Mouse (Mus musculus): ENCODE results near the gene Atp5g1. TPM values are rescaled to one million over a fixed set of nuclear protein-coding genes. Genes with fewer than 3 reads are reported as not detected.

Gene Atp5g1
- polyA plus RNA-seq, 1 experiment from 2014 or later = 437 TPM

- Histone ChIP-seq H3K9ac (ENCODE audit: low read length) (peak overlapping the region; percentile 84), H3K9me3 (ENCODE audit: control insufficient read depth, low read length) (no peaks in the 10 kb centered on the region), H3K27ac (ENCODE audit: low read depth, low read length) (peak overlapping the region; percentile 48; the same call in 1 of the 2 replicates), H3K4me2 (peak overlapping the region; percentile 93), H3K4me1 (ENCODE audit: control insufficient read depth, insufficient read depth, low read length) (peaks cover 9% of the 10 kb centered on the region), H3K4me3 (ENCODE audit: low read depth, low read length) (peak overlapping the region; percentile 79), H3K36me3 (ENCODE audit: control insufficient read depth, insufficient read depth, low read length) (no peaks in the 10 kb centered on the region), H3K27me3 (ENCODE audit: control insufficient read depth, insufficient read depth, low read length) (no peaks in the 10 kb centered on the region)
- under 1% methylated on average over 14 of the region's 15 CpGs for WGBS
- ATAC-seq (ENCODE audit: low FRiP score) (no peak), DNase-seq (ENCODE audit: low spot score, missing footprints) (no peak)
Measured at GRCm38 (mm10) chr11:96075177-96075508, 327 bp downstream of the Atp5g1 start.

DNA sequence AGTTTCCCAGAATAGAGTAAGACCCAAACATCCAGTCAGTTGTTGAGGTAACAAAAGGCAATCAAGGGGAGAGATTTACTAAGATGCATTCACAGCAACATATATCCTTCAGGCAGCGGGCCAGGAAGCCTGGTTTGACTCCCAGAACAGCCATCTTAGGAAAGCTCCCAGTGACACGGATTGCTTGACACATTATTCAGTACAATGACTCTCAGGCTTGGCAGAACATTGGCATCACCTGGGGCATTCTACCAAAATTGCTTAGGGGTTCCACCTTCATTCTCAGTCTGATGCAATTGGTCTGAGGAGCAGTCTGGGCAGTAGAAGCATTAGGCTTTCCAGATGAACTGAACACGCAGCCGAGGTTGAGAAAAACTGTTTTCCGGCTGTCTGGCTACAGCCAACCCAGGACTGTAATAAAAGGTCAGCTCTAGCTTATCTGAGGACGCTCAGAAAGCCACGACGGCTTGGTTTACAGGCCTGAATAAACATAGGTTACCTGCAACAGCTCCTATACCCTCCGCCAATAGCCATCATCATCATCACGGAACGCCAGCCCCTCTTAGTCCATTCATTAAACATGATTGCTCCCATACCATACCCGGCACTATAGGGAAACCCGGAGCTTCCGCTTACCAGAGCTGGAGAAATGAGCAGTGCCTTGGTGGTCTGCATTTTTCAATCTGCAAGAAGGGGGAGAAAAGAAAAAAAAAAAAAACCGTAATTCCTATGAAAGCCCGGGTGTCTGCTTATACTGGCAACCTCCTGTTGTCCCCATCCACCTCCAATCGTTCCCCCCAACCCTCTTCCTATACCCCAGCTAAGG, 906 bp downstream of the Atp5g1 start:
- H3K27ac ChIP-seq (ENCODE audit: low read depth, low read length) = no peak overlapping the region
- peaks cover 9% of the 10 kb centered on the region for H3K4me1 ChIP-seq (ENCODE audit: control insufficient read depth, insufficient read depth, low read length)
- no peaks in the 10 kb centered on the region for H3K36me3 ChIP-seq (ENCODE audit: control insufficient read depth, insufficient read depth, low read length)
- H3K9me3 ChIP-seq (ENCODE audit: control insufficient read depth, low read length) = no peaks in the 10 kb centered on the region
- no peaks in the 10 kb centered on the region for H3K27me3 ChIP-seq (ENCODE audit: control insufficient read depth, insufficient read depth, low read length)
- peak overlapping the region; percentile 93 for H3K4me2 ChIP-seq
- peak overlapping the region; percentile 84 for H3K9ac ChIP-seq (ENCODE audit: low read length)
- peak overlapping the region; percentile 79 for H3K4me3 ChIP-seq (ENCODE audit: low read depth, low read length)
- DNase-seq (ENCODE audit: low spot score, missing footprints) (peak; percentile 80), ATAC-seq (ENCODE audit: low FRiP score) (no peak)
- WGBS = 30% methylated on average over 17 of the region's 17 CpGs

GRCm38 (mm10) chr11:96073295-96073993, 2.0 kb downstream of the Atp5g1 start:
- 85% methylated on average over 8 of the region's 9 CpGs for WGBS
- H3K36me3 ChIP-seq (ENCODE audit: control insufficient read depth, insufficient read depth, low read length) = no peaks in the 10 kb centered on the region
- no peak overlapping the region for H3K27ac ChIP-seq (ENCODE audit: low read depth, low read length)
- H3K4me1 ChIP-seq (ENCODE audit: control insufficient read depth, insufficient read depth, low read length) = peaks cover 9% of the 10 kb centered on the region
- H3K4me3 ChIP-seq (ENCODE audit: low read depth, low read length) = no peak overlapping the region
- DNase-seq (ENCODE audit: low spot score, missing footprints) (peak; percentile 81), ATAC-seq (ENCODE audit: low FRiP score) (no peak)
- H3K4me2 ChIP-seq = no peak overlapping the region
- H3K9ac ChIP-seq (ENCODE audit: low read length) = no peak overlapping the region
- no peaks in the 10 kb centered on the region for H3K9me3 ChIP-seq (ENCODE audit: control insufficient read depth, low read length)
- H3K27me3 ChIP-seq (ENCODE audit: control insufficient read depth, insufficient read depth, low read length) = no peaks in the 10 kb centered on the region

DNA sequence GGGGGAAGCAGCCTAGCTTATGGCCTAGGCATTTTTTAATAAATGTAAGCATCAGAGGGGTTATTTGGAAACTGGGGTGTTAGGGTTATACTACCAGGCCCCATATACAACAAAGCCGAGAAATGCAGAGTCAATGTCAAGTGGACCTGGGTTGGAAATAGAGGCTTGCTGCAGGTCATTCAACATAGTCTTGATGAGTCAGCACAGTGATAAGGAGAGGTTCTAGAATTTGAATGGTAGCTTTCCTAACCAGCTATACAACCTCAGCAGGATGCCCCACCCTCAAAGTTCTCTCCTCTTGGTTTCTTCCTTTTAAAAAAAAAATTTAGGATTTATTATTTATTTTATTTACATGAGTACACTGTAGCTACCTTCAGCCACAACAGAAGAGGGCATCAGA, 4.5 kb downstream of the Atp5g1 start:
- DNase-seq (ENCODE audit: low spot score, missing footprints) (no peak), ATAC-seq (ENCODE audit: low FRiP score) (no peak)
- no peaks in the 10 kb centered on the region for H3K9me3 ChIP-seq (ENCODE audit: control insufficient read depth, low read length)
- no peak overlapping the region for H3K27ac ChIP-seq (ENCODE audit: low read depth, low read length)
- H3K27me3 ChIP-seq (ENCODE audit: control insufficient read depth, insufficient read depth, low read length) = no peaks in the 10 kb centered on the region
- H3K4me2 ChIP-seq = no peak overlapping the region
- WGBS = 94% methylated on average over 1 of the region's 1 CpGs
- peaks cover 9% of the 10 kb centered on the region for H3K4me1 ChIP-seq (ENCODE audit: control insufficient read depth, insufficient read depth, low read length)
- no peaks in the 10 kb centered on the region for H3K36me3 ChIP-seq (ENCODE audit: control insufficient read depth, insufficient read depth, low read length)
- no peak overlapping the region for H3K4me3 ChIP-seq (ENCODE audit: low read depth, low read length)
- H3K9ac ChIP-seq (ENCODE audit: low read length) = no peak overlapping the region

- ATAC-seq (ENCODE audit: low FRiP score) = no peak
- H3K4me1 ChIP-seq (ENCODE audit: control insufficient read depth, insufficient read depth, low read length) = peaks cover 9% of the 10 kb centered on the region
- WGBS = 95% methylated on average over 7 of the region's 7 CpGs
Measured at GRCm38 (mm10) chr11:96070353-96070752, 5.1 kb downstream of the Atp5g1 start.

GRCm38 (mm10) chr11:96068231-96068630, 7.2 kb downstream of the Atp5g1 start:
- Histone ChIP-seq H3K4me3 (ENCODE audit: low read depth, low read length) (no peak overlapping the region), H3K9me3 (ENCODE audit: control insufficient read depth, low read length) (no peaks in the 10 kb centered on the region), H3K9ac (ENCODE audit: low read length) (no peak overlapping the region), H3K27me3 (ENCODE audit: control insufficient read depth, insufficient read depth, low read length) (no peaks in the 10 kb centered on the region), H3K27ac (ENCODE audit: low read depth, low read length) (no peak overlapping the region), H3K36me3 (ENCODE audit: control insufficient read depth, insufficient read depth, low read length) (no peaks in the 10 kb centered on the region), H3K4me1 (ENCODE audit: control insufficient read depth, insufficient read depth, low read length) (peaks cover 11% of the 10 kb centered on the region), H3K4me2 (no peak overlapping the region)
- DNase-seq (ENCODE audit: low spot score, missing footprints) = no peak
- WGBS = 79% methylated on average over 5 of the region's 5 CpGs
- ATAC-seq (ENCODE audit: low FRiP score) = no peak

More at GRCm38 (mm10) chr11:96070353-96070752, 5.1 kb downstream of the Atp5g1 start:
- Histone ChIP-seq H3K9me3 (ENCODE audit: control insufficient read depth, low read length) (no peaks in the 10 kb centered on the region), H3K9ac (ENCODE audit: low read length) (no peak overlapping the region), H3K27me3 (ENCODE audit: control insufficient read depth, insufficient read depth, low read length) (no peaks in the 10 kb centered on the region), H3K36me3 (ENCODE audit: control insufficient read depth, insufficient read depth, low read length) (no peaks in the 10 kb centered on the region), H3K4me2 (no peak overlapping the region), H3K27ac (ENCODE audit: low read depth, low read length) (no peak overlapping the region), H3K4me3 (ENCODE audit: low read depth, low read length) (no peak overlapping the region)
- no peak for DNase-seq (ENCODE audit: low spot score, missing footprints)

GRCm38 (mm10) chr11:96065215-96065911, 10.1 kb downstream of the Atp5g1 start, which contains the start of gene Ube2z:
Gene Ube2z (minus strand): TSS chr11:96065388.
- peak; percentile 100 for DNase-seq (ENCODE audit: low spot score, missing footprints)

GRCm38 (mm10) chr11:96064521-96065214, 10.8 kb downstream of the Atp5g1 start:
- H3K27ac ChIP-seq (ENCODE audit: low read depth, low read length) = peak overlapping the region; percentile 47; the same call in 1 of the 2 replicates
- H3K4me3 ChIP-seq (ENCODE audit: low read depth, low read length) = peak overlapping the region; percentile 99
- 0% methylated on average over 49 of the region's 64 CpGs for WGBS
- H3K9me3 ChIP-seq (ENCODE audit: control insufficient read depth, low read length) = no peaks in the 10 kb centered on the region
- ATAC-seq (ENCODE audit: low FRiP score) = peak; percentile 79
- H3K4me2 ChIP-seq = peak overlapping the region; percentile 87
- peaks cover 13% of the 10 kb centered on the region for H3K4me1 ChIP-seq (ENCODE audit: control insufficient read depth, insufficient read depth, low read length)
- peak overlapping the region; percentile 89 for H3K9ac ChIP-seq (ENCODE audit: low read length)
- DNase-seq (ENCODE audit: low spot score, missing footprints) = peak; percentile 94
- H3K27me3 ChIP-seq (ENCODE audit: control insufficient read depth, insufficient read depth, low read length) = no peaks in the 10 kb centered on the region
- peaks cover 3% of the 10 kb centered on the region; the same call in 1 of the 2 replicates for H3K36me3 ChIP-seq (ENCODE audit: control insufficient read depth, insufficient read depth, low read length)

More at GRCm38 (mm10) chr11:96065215-96065911, 10.1 kb downstream of the Atp5g1 start, which contains the start of gene Ube2z:
- Histone ChIP-seq H3K9ac (ENCODE audit: low read length) (peak within 1 kb of the TSS; percentile 89), H3K4me2 (peak within 1 kb of the TSS; percentile 87), H3K36me3 (ENCODE audit: control insufficient read depth, insufficient read depth, low read length) (peaks cover 2% of the 10 kb centered on the region; the same call in 1 of the 2 replicates), H3K4me1 (ENCODE audit: control insufficient read depth, insufficient read depth, low read length) (peaks cover 13% of the 10 kb centered on the region), H3K27ac (ENCODE audit: low read depth, low read length) (peak within 1 kb of the TSS; percentile 50; the same call in 1 of the 2 replicates), H3K9me3 (ENCODE audit: control insufficient read depth, low read length) (no peaks in the 10 kb centered on the region), H3K4me3 (ENCODE audit: low read depth, low read length) (peak within 1 kb of the TSS; percentile 99), H3K27me3 (ENCODE audit: control insufficient read depth, insufficient read depth, low read length) (no peaks in the 10 kb centered on the region)
- peak; percentile 99 for ATAC-seq (ENCODE audit: low FRiP score)
- WGBS = 4% methylated on average over 48 of the region's 50 CpGs
